Mouse (Mus musculus) erythroid progenitor cell, adult 5-6 weeks (primary cell): ENCODE measurements around the gene Adcy7. TPM values are rescaled to one million over a fixed set of nuclear protein-coding genes. Genes with fewer than 3 reads are reported as not detected.

Experiments used
- ATAC-seq: replicated peaks from 2 replicates; pipeline ENCODE4 v1.8.0; 2016; ENCODE audit warnings: moderate number of reproducible peaks, mild to moderate bottlenecking, moderate TSS enrichment, inconsistent platforms; ENCODE audit not compliant: poor library complexity, low FRiP score, severe bottlenecking
- total RNA-seq, 2 experiments: library from RNA; stranded (forward) in 1 of 2; stranded (reverse) in 1 of 2; fragments of 150-400 nt in 1 of 2; fragments of 186-747, 209-891 nt in 1 of 2; gene quantifications; 2 replicates each; pipeline versions ENCODE4 v1.2.3 to v1.2.4; 2015 to 2017; ENCODE audit warnings: low replicate concordance in 2 of 2

Gene Adcy7
- total RNA-seq, 2 experiments from 2014 or later, result 2.4 to 4.6 TPM

GRCm38 (mm10) chr8:88369805-88370204 is 97.6 kb downstream of the Adcy7 start:
- no peak for ATAC-seq

- no peak for ATAC-seq
Observed at GRCm38 (mm10) chr8:88371522-88371921, 99.3 kb downstream of the Adcy7 start.

- ATAC-seq, result no peak
Observed at GRCm38 (mm10) chr8:88376836-88377582, 104.8 kb downstream of the Adcy7 start.

Other genes with a start within 250 kb of the Adcy7 start
- gene Cnep1r1, start 153.6 kb upstream of the Adcy7 start, total RNA-seq (2015; ENCODE audit: low replicate concordance), result 110 and 125 TPM in 2 replicates
- 26.4 and 36.3 TPM in 2 replicates for gene Cnep1r1, start 153.6 kb upstream of the Adcy7 start, total RNA-seq (2017; ENCODE audit: low replicate concordance)
- 1.8 and 9.2 TPM in 2 replicates for gene Heatr3, start 134.5 kb upstream of the Adcy7 start, total RNA-seq (2015; ENCODE audit: low replicate concordance)
- 1.6 and 11.4 TPM in 2 replicates for gene Heatr3, start 134.5 kb upstream of the Adcy7 start, total RNA-seq (2017; ENCODE audit: low replicate concordance)
- 24.7 and 24.9 TPM in 2 replicates for gene Tent4b, start 73.2 kb upstream of the Adcy7 start, total RNA-seq (2015; ENCODE audit: low replicate concordance)
- gene Tent4b, start 73.2 kb upstream of the Adcy7 start, total RNA-seq (2017; ENCODE audit: low replicate concordance), result 24.1 and 30.5 TPM in 2 replicates
- gene Brd7, start 89.8 kb downstream of the Adcy7 start, total RNA-seq (2015; ENCODE audit: low replicate concordance), result 50.5 and 117 TPM in 2 replicates
- 34.1 and 47.1 TPM in 2 replicates for gene Brd7, start 89.8 kb downstream of the Adcy7 start, total RNA-seq (2017; ENCODE audit: low replicate concordance)
- not detected in 2 replicates for gene Nkd1, start 249.0 kb downstream of the Adcy7 start, total RNA-seq (2015; ENCODE audit: low replicate concordance)
- gene Nkd1, start 249.0 kb downstream of the Adcy7 start, total RNA-seq (2017; ENCODE audit: low replicate concordance), result not detected in 2 replicates